Mouse (Mus musculus) adrenal gland, adult 18-20 months (tissue): ENCODE data around the gene Hist3h2a. TPM values are rescaled to one million over a fixed set of nuclear protein-coding genes. Genes with fewer than 3 reads are reported as not detected.

ENCODE experiments used
- DNase-seq, 2 experiments: peaks; one replicate each; pipeline ENCODE4 v3.0.0; 2021 to 2022; ENCODE audit warnings: low spot score in 2 of 2
- long read RNA-seq, 2 experiments: library from polyadenylated mRNA; stranded (forward); transcript quantifications; one replicate each; pipeline ENCODE4 v2.0.0; 2021
- total RNA-seq, 2 experiments: library from RNA; stranded (reverse); gene quantifications; 1 replicate in 1 of 2; 2 replicates in 1 of 2; pipeline ENCODE4 v1.2.3; 2021

Gene Hist3h2a
- total RNA-seq, result 10 to 100 TPM; 13.3 to 17.6 TPM
- long read RNA-seq, experiment 1, transcript Hist3h2a-201 (1 exons, 2,146 nt), result major isoform, 18 of 18 reads
- long read RNA-seq, experiment 1, partial matches to known transcripts, result 0 of 18 reads
- long read RNA-seq, experiment 1, other reads (novel, unspliced or antisense), result 0 of 18 reads
- long read RNA-seq, experiment 2, transcript Hist3h2a-201 (1 exons, 2,146 nt), result major isoform, 42 of 42 reads
- long read RNA-seq, experiment 2, partial matches to known transcripts, result 0 of 42 reads
- long read RNA-seq, experiment 2, other reads (novel, unspliced or antisense), result 0 of 42 reads

GRCm38 (mm10) chr11:58954420-58955142 is at the start of gene Hist3h2a, which contains the start of gene Trim17:
TSS of gene Hist3h2a (plus strand) at chr11:58954685.
TSS of gene Trim17 (plus strand) at chr11:58954685.
- DNase-seq, result peak; percentile 71 to 75

- DNase-seq, result no peak
Measured at GRCm38 (mm10) chr11:58904838-58905237, 49.6 kb upstream of the Hist3h2a start.

- no peak for DNase-seq
Measured at GRCm38 (mm10) chr11:58913776-58914175, 40.7 kb upstream of the Hist3h2a start.

- DNase-seq, result no peak
Measured at GRCm38 (mm10) chr11:58914461-58915028, 39.9 kb upstream of the Hist3h2a start.

- peak; percentile 31 to 49 for DNase-seq
Measured at GRCm38 (mm10) chr11:58916879-58917744, 37.4 kb upstream of the Hist3h2a start.

- no peak for DNase-seq
Measured at GRCm38 (mm10) chr11:58917745-58918366, 36.6 kb upstream of the Hist3h2a start, which contains the start of gene Btnl10. TSS of gene Btnl10 (plus strand) at chr11:58917908.

GRCm38 (mm10) chr11:58918759-58919158 is 35.7 kb upstream of the Hist3h2a start:
- no peak for DNase-seq

- DNase-seq, result no peak
Measured at GRCm38 (mm10) chr11:58922420-58922819, 32.1 kb upstream of the Hist3h2a start.

GRCm38 (mm10) chr11:58926651-58927050 is 27.8 kb upstream of the Hist3h2a start:
- DNase-seq, result no peak

- DNase-seq, result no peak
Measured at GRCm38 (mm10) chr11:58927053-58927452, 27.4 kb upstream of the Hist3h2a start.

GRCm38 (mm10) chr11:58927790-58928651 is 26.5 kb upstream of the Hist3h2a start:
- peak; percentile 44 to 64 for DNase-seq

- DNase-seq, result no peak
Measured at GRCm38 (mm10) chr11:58929055-58929454, 25.4 kb upstream of the Hist3h2a start.

- no peak for DNase-seq
Measured at GRCm38 (mm10) chr11:58929641-58930040, 24.8 kb upstream of the Hist3h2a start.

GRCm38 (mm10) chr11:58930254-58930653 is 24.2 kb upstream of the Hist3h2a start:
- DNase-seq, result no peak

GRCm38 (mm10) chr11:58931576-58931975 is 22.9 kb upstream of the Hist3h2a start:
- no peak for DNase-seq

GRCm38 (mm10) chr11:58937909-58938308 is 16.6 kb upstream of the Hist3h2a start:
- no peak for DNase-seq

- peak; percentile 90 to 91 for DNase-seq
Measured at GRCm38 (mm10) chr11:58938322-58939087, 16.0 kb upstream of the Hist3h2a start, which contains the start of gene Rnf187. TSS of gene Rnf187 (minus strand) at chr11:58938916.

- DNase-seq, result no peak
Measured at GRCm38 (mm10) chr11:58939088-58939439, 15.4 kb upstream of the Hist3h2a start.

GRCm38 (mm10) chr11:58944136-58944535 is 10.3 kb upstream of the Hist3h2a start:
- no peak for DNase-seq
